Mouse (Mus musculus) liver, adult 2 months (tissue): ENCODE results near the gene Plekha4.

ENCODE experiments used
- CTCF ChIP-seq: fragments of 200-500 bp; IDR thresholded peaks from 2 replicates; pipeline ENCODE4 v1.5.1; 2011; ENCODE audit warnings: low read depth, low read length, control low read depth
- POLR2A ChIP-seq: fragments of 200-500 bp; IDR thresholded peaks from 2 replicates; pipeline ENCODE4 v1.6.1; 2011; ENCODE audit warnings: low read length, control low read depth; ENCODE audit not compliant: insufficient read depth; ENCODE audit errors: extremely low read depth

- TF ChIP-seq POLR2A (no peak), CTCF (no peak)
Measured at GRCm38 (mm10) chr7:45490822-45491221, 35.3 kb upstream of the Plekha4 start.
